Mouse (Mus musculus) ovary, postnatal 10 days (tissue): Measurements from ENCODE around the gene Vwa1.
"Not testable (repeated sequence)": the region's sequence is repeated elsewhere in the genome, so short reads cannot be mapped to it uniquely, and the experiment has no call there.

Experiments
- DNase-seq: peaks from one replicate; pipeline ENCODE4 v3.0.0; 2022; ENCODE audit warnings: low spot score

The Vwa1 gene

GRCm38 (mm10) chr4:155774280-155774754, at the start of gene Vwa1:
Gene Vwa1 (minus strand): TSS chr4:155774698.
- DNase-seq, result no peak

GRCm38 (mm10) chr4:155823443-155823842, 48.9 kb upstream of the Vwa1 start:
- DNase-seq, result no peak

GRCm38 (mm10) chr4:155821025-155821424, 46.5 kb upstream of the Vwa1 start:
- no peak for DNase-seq

GRCm38 (mm10) chr4:155817533-155817932, 43.0 kb upstream of the Vwa1 start:
- no peak for DNase-seq

- no peak for DNase-seq
Measured at GRCm38 (mm10) chr4:155812665-155813181, 38.2 kb upstream of the Vwa1 start.

- DNase-seq, result peak; percentile 88
Measured at GRCm38 (mm10) chr4:155811929-155812664, 37.6 kb upstream of the Vwa1 start, which contains the start of gene Ccnl2. Gene Ccnl2 (plus strand): TSS chr4:155812489.

GRCm38 (mm10) chr4:155807841-155808240, 33.3 kb upstream of the Vwa1 start:
- DNase-seq, result no peak

- DNase-seq, result peak; percentile 93
Measured at GRCm38 (mm10) chr4:155803340-155804041, 29.0 kb upstream of the Vwa1 start.

- DNase-seq, result no peak
Measured at GRCm38 (mm10) chr4:155802741-155803339, 28.3 kb upstream of the Vwa1 start, which contains the start of gene Mrpl20. Gene Mrpl20 (plus strand): TSS chr4:155802878.

GRCm38 (mm10) chr4:155802075-155802474, 27.6 kb upstream of the Vwa1 start:
- DNase-seq, result no peak

GRCm38 (mm10) chr4:155793730-155794129, 19.2 kb upstream of the Vwa1 start:
- DNase-seq, result no peak

- no peak for DNase-seq
Measured at GRCm38 (mm10) chr4:155791240-155791933, 16.9 kb upstream of the Vwa1 start.

GRCm38 (mm10) chr4:155790650-155791161, 16.2 kb upstream of the Vwa1 start:
- no peak for DNase-seq

GRCm38 (mm10) chr4:155790021-155790489, 15.6 kb upstream of the Vwa1 start, which contains the start of gene Ankrd65:
Gene Ankrd65 (plus strand): TSS chr4:155790439.
- no peak for DNase-seq

GRCm38 (mm10) chr4:155788833-155789232, 14.3 kb upstream of the Vwa1 start:
- not testable (repeated sequence) for DNase-seq

- DNase-seq, result no peak
Measured at GRCm38 (mm10) chr4:155788300-155788699, 13.8 kb upstream of the Vwa1 start.

GRCm38 (mm10) chr4:155785819-155786218, 11.3 kb upstream of the Vwa1 start, which contains the start of gene Tmem88b:
Gene Tmem88b (minus strand): TSS chr4:155785874.
- no peak for DNase-seq

- DNase-seq, result no peak
Measured at GRCm38 (mm10) chr4:155785246-155785645, 10.7 kb upstream of the Vwa1 start.

- DNase-seq, result peak; percentile 77
Measured at GRCm38 (mm10) chr4:155784081-155784701, 9.7 kb upstream of the Vwa1 start.

- no peak for DNase-seq
Measured at GRCm38 (mm10) chr4:155783486-155784080, 9.1 kb upstream of the Vwa1 start.
